In genomic region chrX:70816662-70817061, GRCm38 (mm10) we compare ENCODE assay signal across 16 mouse cellular contexts.
DNase-seq lines count a peak whose midpoint lies in the region; ATAC-seq and TF ChIP-seq lines count a peak whose summit lies in the region.
"Had no signal": no experiment of that assay in that cellular context is flagged by ENCODE, and none has a peak within 500 bp of the region (broad histone marks: within the 10 kb centered on the region; RNA-seq: fewer than 3 reads in every experiment).

No protein-coding gene starts in this region.

- peak overlapping the region; percentile 81 for H3K27ac ChIP-seq in heart, postnatal 0 days (ENCODE audit: low read depth)
- no peak overlapping the region for H3K27ac ChIP-seq in lung, postnatal 0 days (ENCODE audit: low read length)
- H3K27ac ChIP-seq: embryonic facial prominence, embryonic 13.5 days; forebrain, embryonic 10.5 days; limb, embryonic 15.5 days had no signal

- H3K9ac ChIP-seq in heart, postnatal 0 days (replicated peaks; ENCODE audit: low read depth, low read length), result no peak overlapping the region
- no peak overlapping the region for H3K9ac ChIP-seq in lung, postnatal 0 days (replicated peaks; ENCODE audit: low read depth)
- H3K9ac ChIP-seq: embryonic facial prominence, embryonic 13.5 days; heart, embryonic 13.5 days; limb, embryonic 15.5 days had no signal

- no peak for TF ChIP-seq EP300 in heart, postnatal 0 days (IDR thresholded peaks at IDR 0.05; ENCODE audit: low read depth)
- no peak for TF ChIP-seq EP300 in lung, postnatal 0 days (IDR thresholded peaks at IDR 0.05)

- WGBS in heart, postnatal 0 days, result 27% methylated on average over 3 of the region's 3 CpGs
- WGBS in lung, postnatal 0 days, result 50% methylated on average over 3 of the region's 3 CpGs

- no peaks in the 10 kb centered on the region for H3K9me3 ChIP-seq in heart, postnatal 0 days (replicated peaks; ENCODE audit: control insufficient read depth, low read length)
- H3K9me3 ChIP-seq in lung, postnatal 0 days (ENCODE audit: low read length), result no peaks in the 10 kb centered on the region
- H3K9me3 ChIP-seq: embryonic facial prominence, embryonic 13.5 days; forebrain, embryonic 10.5 days; heart, embryonic 13.5 days; limb, embryonic 15.5 days had no signal

- no peak for DNase-seq in heart, postnatal 0 days (ENCODE audit: low spot score)
- no peak for DNase-seq in heart, postnatal 4 days
- peak; percentile 10 for DNase-seq in lung, postnatal 25 days (ENCODE audit: low spot score)
- no peak for DNase-seq in lung, postnatal 0 days (ENCODE audit: low spot score)
- DNase-seq in cerebellum, adult 18-20 months, result peak; percentile 36 to 55
- DNase-seq in cerebellum, postnatal 36 days, result peak; percentile 34 to 41
- no peak for DNase-seq in retina, embryonic 14.5 days (ENCODE audit: low spot score)
- DNase-seq: kidney, postnatal 10 days; lung, adult 18-20 months; right cerebral cortex, postnatal 14 days had no signal

- TF ChIP-seq CTCF in heart, postnatal 0 days (IDR thresholded peaks at IDR 0.05; ENCODE audit: low read depth), result no peak
- TF ChIP-seq CTCF in lung, postnatal 0 days (IDR thresholded peaks at IDR 0.05), result no peak

- H3K36me3 ChIP-seq in heart, postnatal 0 days (replicated peaks; ENCODE audit: control insufficient read depth, insufficient read depth, low read length), result no peaks in the 10 kb centered on the region
- H3K36me3 ChIP-seq in lung, postnatal 0 days (ENCODE audit: insufficient read depth, low read length), result no peaks in the 10 kb centered on the region
- H3K36me3 ChIP-seq: embryonic facial prominence, embryonic 13.5 days; forebrain, embryonic 10.5 days; heart, embryonic 13.5 days; limb, embryonic 15.5 days had no signal

- H3K4me3 ChIP-seq in heart, postnatal 0 days (ENCODE audit: low read depth, low read length), result no peak overlapping the region
- H3K4me3 ChIP-seq in lung, postnatal 0 days (ENCODE audit: low read depth, low read length), result no peak overlapping the region
- H3K4me3 ChIP-seq: embryonic facial prominence, embryonic 13.5 days; forebrain, embryonic 10.5 days; heart, embryonic 13.5 days; limb, embryonic 15.5 days had no signal

- no peak for ATAC-seq in heart, postnatal 0 days (ENCODE audit: insufficient read depth, low read depth)
- no peak for ATAC-seq in lung, postnatal 0 days
- ATAC-seq in frontal cortex, adult (ENCODE audit: low TSS enrichment), result no peak
- ATAC-seq: inflammation-experienced regulatory T-cells, adult 6 months had no signal

- H3K4me2 ChIP-seq in heart, postnatal 0 days (ENCODE audit: low read depth, low read length), result no peak overlapping the region
- no peak overlapping the region for H3K4me2 ChIP-seq in lung, postnatal 0 days (replicated peaks; ENCODE audit: low read depth, low read length)
- H3K4me2 ChIP-seq: embryonic facial prominence, embryonic 13.5 days; heart, embryonic 13.5 days; limb, embryonic 15.5 days had no signal

- peaks cover 12% of the 10 kb centered on the region for H3K4me1 ChIP-seq in heart, postnatal 0 days (ENCODE audit: control insufficient read depth, insufficient read depth)
- H3K4me1 ChIP-seq in lung, postnatal 0 days (ENCODE audit: insufficient read depth, low read depth, low read length), result no peaks in the 10 kb centered on the region
- H3K4me1 ChIP-seq: embryonic facial prominence, embryonic 13.5 days; forebrain, embryonic 10.5 days; limb, embryonic 15.5 days had no signal

- no peaks in the 10 kb centered on the region for H3K27me3 ChIP-seq in heart, postnatal 0 days (ENCODE audit: control insufficient read depth, insufficient read depth, low read length)
- no peaks in the 10 kb centered on the region for H3K27me3 ChIP-seq in lung, postnatal 0 days (replicated peaks; ENCODE audit: insufficient read depth, low read length)
- H3K27me3 ChIP-seq: embryonic facial prominence, embryonic 13.5 days; heart, embryonic 13.5 days; limb, embryonic 15.5 days had no signal

Comparison
In these comparisons a context has a peak if more than half of its experiments do, and no peak if none do; other contexts are left out.
1. DNase-seq: peak in lung, postnatal 25 days (single experiment), cerebellum, adult 18-20 months (2 of 2) and cerebellum, postnatal 36 days (2 of 2); none in heart, postnatal 0 days (single experiment), heart, postnatal 4 days (single experiment), lung, postnatal 0 days (single experiment) and retina, embryonic 14.5 days (single experiment).